Mouse (Mus musculus) urinary bladder, postnatal 25 days (tissue): ENCODE data around the gene Ciao2b.
"Not testable (repeated sequence)": the region's sequence is repeated elsewhere in the genome, so short reads cannot be mapped to it uniquely, and the experiment has no call there.

Experiments
- DNase-seq: peaks from one replicate; pipeline ENCODE4 v3.0.0; 2022; ENCODE audit warnings: low spot score

Gene Ciao2b

GRCm38 (mm10) chr8:104641426-104642323 is at the start of gene Ciao2b:
TSS of gene Ciao2b (minus strand) at chr8:104641965.
- DNase-seq, result peak; percentile 83

DNA sequence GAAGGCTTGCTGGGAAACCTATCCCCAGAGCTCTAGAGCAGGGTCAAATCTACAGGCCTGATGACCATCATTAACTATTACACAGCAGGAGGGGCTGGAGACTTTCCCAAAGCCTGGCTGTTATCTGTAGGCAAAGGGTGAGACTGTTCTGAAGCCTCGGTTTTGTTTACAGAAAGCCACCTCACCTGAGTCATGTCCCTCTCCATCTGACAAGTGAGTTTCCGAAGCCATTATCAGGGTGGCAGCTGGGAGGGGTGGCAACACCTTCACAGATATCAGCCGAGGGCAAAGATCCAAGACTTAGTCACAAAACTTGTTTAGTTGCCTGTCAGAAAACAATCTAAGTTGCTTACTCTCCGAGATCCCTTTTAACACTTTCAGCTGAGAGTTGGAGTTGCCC is 46.7 kb upstream of the Ciao2b start:
- DNase-seq, result no peak

- no peak for DNase-seq
Measured at GRCm38 (mm10) chr8:104655614-104656013, 13.8 kb upstream of the Ciao2b start.

DNA sequence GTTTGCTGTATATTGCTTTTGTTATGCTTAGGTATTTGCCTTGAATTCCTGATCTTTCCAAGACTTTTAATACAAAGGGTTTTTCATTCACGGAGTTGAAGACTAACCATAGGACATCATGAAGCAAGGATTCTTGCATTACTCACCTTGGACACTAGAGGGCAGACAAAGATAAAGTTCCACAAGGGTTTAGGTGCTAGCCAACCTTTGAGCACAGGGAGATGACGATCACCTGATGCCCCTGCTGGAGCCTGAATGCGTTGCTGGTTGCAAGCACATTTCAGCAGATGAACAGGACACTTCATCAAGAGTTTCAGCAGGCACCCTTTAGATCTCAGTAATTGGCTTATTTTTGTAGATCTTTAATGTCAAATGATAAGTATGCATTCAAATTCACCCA is 13.2 kb upstream of the Ciao2b start:
- DNase-seq, result peak; percentile 58

- not testable (repeated sequence) for DNase-seq
Measured at GRCm38 (mm10) chr8:104644187-104644586, 2.4 kb upstream of the Ciao2b start.

GRCm38 (mm10) chr8:104642324-104642654 is 524 bp upstream of the Ciao2b start:
- no peak for DNase-seq

DNA sequence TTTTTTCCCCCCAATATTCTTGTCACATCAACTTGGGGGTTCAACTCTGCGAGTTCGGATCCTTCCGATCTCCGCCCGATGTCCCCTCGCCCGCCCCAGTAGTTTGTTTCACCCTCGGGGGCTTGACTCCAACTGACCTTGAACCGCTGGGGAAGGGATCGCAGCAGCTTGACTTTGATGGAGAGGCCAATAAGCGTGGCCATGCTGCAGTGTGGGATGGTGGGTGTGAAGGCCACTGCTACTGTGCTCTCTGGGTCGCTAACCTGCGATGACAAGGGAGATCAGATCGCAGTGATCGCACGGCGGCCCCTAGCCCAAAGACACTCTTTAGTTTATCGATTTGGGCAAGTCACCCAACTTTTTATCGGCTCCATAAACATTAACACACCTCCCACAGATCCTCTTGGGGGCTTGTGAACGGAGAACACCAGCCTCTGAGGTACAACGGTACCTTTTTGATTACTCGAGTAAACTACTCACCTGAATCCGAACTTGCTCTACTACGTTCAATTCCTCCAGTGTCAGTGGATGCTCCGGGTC is 864 bp downstream of the Ciao2b start:
- no peak for DNase-seq

- no peak for DNase-seq
Measured at GRCm38 (mm10) chr8:104640241-104640640, 1.5 kb downstream of the Ciao2b start.

- DNase-seq, result peak; percentile 1
Measured at GRCm38 (mm10) chr8:104638010-104638409, 3.8 kb downstream of the Ciao2b start.

DNA sequence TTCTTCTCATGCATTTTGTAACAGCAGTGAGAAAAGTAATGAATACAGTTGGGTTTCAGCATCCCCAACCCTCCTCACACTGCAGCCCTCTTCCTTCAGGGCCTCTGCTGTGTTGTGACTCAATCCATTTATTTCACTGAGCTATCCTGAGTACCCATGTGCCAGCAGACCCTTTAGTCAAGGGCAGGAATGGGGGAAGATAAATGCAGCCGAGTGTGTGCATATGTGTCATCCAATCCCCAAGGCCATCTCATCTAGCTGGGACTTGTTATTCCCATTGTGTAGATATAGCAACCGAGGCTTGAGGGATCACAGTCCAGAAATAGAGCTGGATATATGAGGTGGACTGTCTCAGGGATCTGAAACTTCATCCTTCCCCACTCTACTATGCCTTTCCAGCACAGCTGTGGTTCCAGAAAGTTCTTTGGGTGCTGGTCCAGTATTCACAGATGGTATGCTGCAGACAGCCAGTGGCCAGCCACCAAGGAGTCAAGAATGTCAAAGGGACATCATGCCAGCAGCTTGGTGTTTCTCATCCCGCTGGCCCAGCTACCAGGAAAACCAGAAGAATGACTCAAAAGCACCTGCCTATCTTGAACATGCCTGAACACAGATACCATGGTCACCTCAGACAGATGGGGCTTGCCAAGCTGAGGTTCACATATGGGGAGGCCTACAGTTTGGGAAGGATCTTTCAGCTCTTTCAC is 6.6 kb downstream of the Ciao2b start:
- peak; percentile 2 for DNase-seq

DNA sequence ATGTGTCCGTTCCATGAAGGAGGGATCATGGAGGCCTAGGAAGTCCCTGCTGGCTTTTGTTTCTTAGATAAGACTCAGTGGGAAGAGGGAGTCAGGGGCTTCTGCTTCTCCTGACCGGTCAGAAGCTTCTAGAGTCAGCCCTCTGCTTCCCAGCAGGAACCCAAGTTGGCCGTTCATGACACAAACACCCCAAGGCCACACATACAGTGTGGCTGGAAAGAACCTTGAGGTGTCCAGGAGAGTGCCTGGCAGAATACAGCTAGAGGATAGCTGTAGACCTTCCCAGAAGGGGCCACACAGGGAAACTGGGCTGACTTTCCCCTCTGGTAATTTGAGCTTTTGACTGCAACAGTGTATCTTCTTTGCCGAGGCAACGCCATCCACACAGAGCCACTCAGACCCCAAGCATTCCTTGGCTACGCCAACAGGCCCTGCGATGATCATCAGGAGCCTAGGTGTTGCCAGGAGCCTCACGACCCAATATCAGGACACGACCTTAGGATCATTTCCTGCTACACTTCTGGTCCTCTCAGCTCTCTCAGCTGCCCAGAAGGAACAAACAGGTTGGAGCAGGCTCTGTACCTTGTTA is 8.5 kb downstream of the Ciao2b start:
- DNase-seq, result peak; percentile 2

GRCm38 (mm10) chr8:104632486-104632885 is 9.3 kb downstream of the Ciao2b start:
- no peak for DNase-seq

DNA sequence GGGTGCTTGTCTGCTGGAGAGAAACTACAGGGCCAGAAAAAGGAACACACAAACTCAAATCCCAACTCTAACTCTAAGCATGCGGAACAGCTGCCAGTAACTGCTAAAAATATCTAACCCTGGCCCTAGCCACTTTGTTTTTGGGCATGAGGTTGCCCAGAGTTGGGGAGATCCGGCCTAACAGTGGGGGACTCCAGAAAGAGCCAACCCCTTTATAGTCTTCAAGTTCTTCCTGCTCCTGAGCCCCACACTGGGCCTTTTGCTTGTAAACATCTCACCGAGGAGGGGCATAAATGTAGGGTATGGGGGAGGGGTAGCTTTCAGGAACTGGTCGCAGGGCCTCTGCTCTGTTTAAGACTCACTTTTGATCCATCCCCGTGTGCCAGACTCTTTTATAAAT is 9.8 kb downstream of the Ciao2b start:
- DNase-seq, result no peak

- DNase-seq, result peak; percentile 22
Measured at GRCm38 (mm10) chr8:104630981-104631663, 10.6 kb downstream of the Ciao2b start, which contains the start of gene Rrad. TSS of gene Rrad (minus strand) at chr8:104631327.

- peak; percentile 10 for DNase-seq
Measured at GRCm38 (mm10) chr8:104630574-104630973, 11.2 kb downstream of the Ciao2b start.

- no peak for DNase-seq
Measured at GRCm38 (mm10) chr8:104630111-104630479, 11.7 kb downstream of the Ciao2b start.

DNA sequence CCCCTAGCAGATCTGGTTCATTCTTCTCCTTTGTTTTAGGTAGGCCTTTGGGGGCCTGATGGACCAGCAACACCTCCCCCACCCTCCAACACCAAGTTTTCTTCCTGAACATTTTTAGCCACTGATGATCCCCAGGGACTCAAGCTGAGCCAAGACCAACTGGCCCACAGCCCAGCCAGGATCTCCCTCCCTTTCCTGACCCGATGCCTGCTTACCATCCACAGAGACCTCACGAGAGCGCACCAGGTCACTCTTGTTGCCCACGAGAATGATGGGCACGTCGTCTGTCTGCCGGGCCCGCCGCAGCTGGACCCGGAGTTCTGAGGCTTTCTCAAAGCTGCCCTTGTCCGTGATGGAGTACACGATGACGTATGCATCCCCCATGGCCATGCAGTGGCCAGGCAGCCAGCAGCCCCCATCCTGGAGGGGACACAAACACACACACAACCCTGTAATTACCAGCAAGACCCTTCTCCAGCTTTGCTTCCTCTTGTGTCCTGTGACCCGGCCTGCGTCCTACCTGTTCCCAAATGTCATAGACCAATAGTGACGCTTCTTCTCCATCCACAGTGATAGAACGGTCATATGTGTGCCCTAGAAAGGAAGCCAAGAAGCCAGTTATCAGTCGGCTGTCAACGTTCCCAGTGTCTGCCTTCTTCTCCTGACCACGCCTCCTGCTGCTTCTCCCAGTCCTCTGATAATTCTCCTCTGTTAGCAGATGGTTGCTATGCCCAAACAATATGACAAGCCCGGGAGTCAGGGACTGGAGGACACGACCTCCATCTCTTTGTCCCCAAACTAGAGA is 12.3 kb downstream of the Ciao2b start:
- DNase-seq, result no peak

- no peak for DNase-seq
Measured at GRCm38 (mm10) chr8:104628402-104628801, 13.4 kb downstream of the Ciao2b start.

GRCm38 (mm10) chr8:104627065-104627740 is 14.6 kb downstream of the Ciao2b start:
- DNase-seq, result no peak

DNA sequence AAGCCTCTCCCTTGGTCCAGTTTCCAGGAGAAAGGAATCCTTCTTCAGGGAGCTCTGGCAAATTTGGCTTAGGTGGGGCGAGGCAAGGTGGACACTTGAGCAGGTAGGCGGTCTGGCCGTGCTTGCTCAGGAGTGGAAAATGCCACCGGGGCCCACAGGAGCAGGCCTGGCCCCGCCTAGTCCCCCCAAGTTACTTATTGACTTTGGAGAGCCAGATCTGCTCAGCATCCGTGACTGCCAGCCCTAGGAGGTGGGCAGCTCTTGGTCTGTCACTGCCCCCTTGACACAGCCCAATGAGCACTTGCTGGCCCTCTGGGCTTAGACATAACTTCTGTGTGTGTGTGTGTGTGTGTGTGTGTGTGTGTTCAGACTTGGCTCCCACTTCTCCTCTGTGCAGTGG is 17.6 kb downstream of the Ciao2b start, which contains the start of gene Cdh16:
Gene Cdh16 (minus strand): TSS at position 236 of the 400 bp plus-strand sequence.
- no peak for DNase-seq
